In the genomic region with DNA sequence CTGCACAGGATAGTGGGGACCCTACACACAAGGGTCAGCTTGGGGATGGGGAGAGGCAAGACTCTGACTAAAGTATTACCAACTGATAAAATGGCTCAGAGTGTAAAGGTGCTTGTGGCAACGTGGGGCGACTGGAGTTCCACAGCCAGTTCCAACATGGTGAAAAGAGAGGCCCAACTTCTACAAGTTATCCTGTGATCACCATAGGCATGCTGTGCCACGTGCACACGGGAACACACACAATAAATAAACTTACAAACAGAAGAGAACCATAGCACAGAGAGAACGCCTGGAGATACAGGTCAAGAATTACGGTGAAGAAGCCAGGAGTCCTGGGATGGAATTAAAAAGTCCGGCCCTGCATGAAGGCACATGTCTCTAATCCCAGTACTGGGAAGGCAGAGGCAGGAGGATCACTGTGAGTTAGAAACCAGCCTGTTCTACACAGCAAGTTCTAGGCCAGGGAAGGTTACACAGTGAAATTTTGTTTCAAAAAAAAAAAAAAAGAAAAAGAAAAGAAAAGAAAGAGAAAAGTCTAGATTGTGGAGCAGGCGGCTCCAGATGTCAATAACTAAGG, we compare ENCODE assay signal across 8 mouse cellular contexts. TPM values are rescaled to one million over a fixed set of nuclear protein-coding genes. Genes with fewer than 3 reads are reported as not detected.
DNase-seq lines count a peak whose midpoint lies in the region; ATAC-seq and TF ChIP-seq lines count a peak whose summit lies in the region.

No protein-coding gene starts in this region.

- H3K27ac ChIP-seq in heart, adult 2 months = peak overlapping the region; percentile 86
- H3K27ac ChIP-seq in thymus, adult 2 months (ENCODE audit: control insufficient read depth, insufficient read depth, low read length) = 0 out of 2 replicates have a peak overlapping the region, but pooled peaks have one; percentile 22
- peak overlapping the region; percentile 69 for H3K27ac ChIP-seq in liver, embryonic 14.5 days

- intact Hi-C loops in heart, adult 2 months (cut with DNase I) = no loop called here
- intact Hi-C loops in heart, postnatal 10 days (cut with DNase I) = no loop called here

- TF ChIP-seq EP300 in heart, adult 2 months (IDR thresholded peaks at IDR 0.05; ENCODE audit: insufficient read depth, low read depth, low read length) = no peak
- TF ChIP-seq EP300 in liver, embryonic 14.5 days (IDR thresholded peaks at IDR 0.05; ENCODE audit: low read depth) = no peak

- TF ChIP-seq POLR2A in heart, adult 2 months (IDR thresholded peaks at IDR 0.05; ENCODE audit: insufficient read depth, low read depth, low read length) = no peak
- no peak for TF ChIP-seq POLR2A in thymus, adult 2 months (IDR thresholded peaks at IDR 0.05; ENCODE audit: control insufficient read depth, extremely low read depth, insufficient read depth, low read length, poor library complexity)

- peak overlapping the region; percentile 71 for H3K4me3 ChIP-seq in heart, adult 2 months
- H3K4me3 ChIP-seq in thymus, adult 2 months (ENCODE audit: control insufficient read depth, insufficient read depth, low read length) = peak overlapping the region; percentile 67
- peak overlapping the region; percentile 93 to 98 for H3K4me3 ChIP-seq in liver, embryonic 14.5 days (ENCODE audit: insufficient read depth in 1 of 2, low read depth in 2 of 2, low read length in 2 of 2)

- no peak for ATAC-seq in liver, embryonic 14.5 days (ENCODE audit: insufficient read depth)

- 3% methylated on average over 8 of the region's 8 CpGs for WGBS in heart, adult 2 months
- 2% methylated on average over 8 of the region's 8 CpGs for WGBS in thymus, adult 2 months
- WGBS in liver, embryonic 14.5 days (ENCODE audit: insufficient replicate concordance) = 5% methylated on average over 8 of the region's 8 CpGs

- DNase-seq in heart, adult 2 months = no peak
- DNase-seq in heart, postnatal 10 days = no peak
- no peak for DNase-seq in thymus, adult 2 months
- DNase-seq in thymus, postnatal 36 days = no peak
- DNase-seq in liver, embryonic 14.5 days (ENCODE audit: low read depth in 3 of 3, low spot score in 3 of 3) = no peak
- no peak for DNase-seq in left cerebral cortex, adult 8-10 months (ENCODE audit: low spot score in 2 of 2)
- no peak for DNase-seq in ovary, postnatal 10 days (ENCODE audit: low spot score)
- no peak for DNase-seq in adrenal gland, postnatal 25 days

- H3K9ac ChIP-seq in heart, adult 2 months (ENCODE audit: low read depth, low read length) = peak overlapping the region; percentile 74
- H3K9ac ChIP-seq in liver, embryonic 14.5 days (replicated peaks) = peak overlapping the region; percentile 97

- peaks cover 21% of the 10 kb centered on the region for H3K4me1 ChIP-seq in heart, adult 2 months (ENCODE audit: control insufficient read depth, insufficient read depth, low read length)
- H3K4me1 ChIP-seq in thymus, adult 2 months (replicated peaks; ENCODE audit: control insufficient read depth, insufficient read depth, low read length) = peaks cover 42% of the 10 kb centered on the region
- peaks cover 15 to 33% of the 10 kb centered on the region in 2 experiments for H3K4me1 ChIP-seq in liver, embryonic 14.5 days (replicated peaks; ENCODE audit: control insufficient read depth in 2 of 2, insufficient read depth in 2 of 2, low read length in 1 of 2)

- peaks cover 4% of the 10 kb centered on the region for H3K36me3 ChIP-seq in heart, adult 2 months (ENCODE audit: control insufficient read depth, insufficient read depth, low read length)
- H3K36me3 ChIP-seq in thymus, adult 2 months (ENCODE audit: control insufficient read depth, insufficient read depth, low read length) = peaks cover 10% of the 10 kb centered on the region; the same call in 1 of the 2 replicates
- H3K36me3 ChIP-seq in liver, embryonic 14.5 days (replicated peaks; ENCODE audit: control insufficient read depth, insufficient read depth, low read depth) = peaks cover 2% of the 10 kb centered on the region; the same call in 1 of the 2 replicates

- no peak for TF ChIP-seq CTCF in heart, adult 2 months (IDR thresholded peaks at IDR 0.05)
- TF ChIP-seq CTCF in thymus, adult 2 months (IDR thresholded peaks at IDR 0.05; ENCODE audit: borderline replicate concordance, control insufficient read depth, extremely low read depth, insufficient read depth, low read length, poor library complexity) = no peak
- no peak for TF ChIP-seq CTCF in liver, embryonic 14.5 days (IDR thresholded peaks at IDR 0.05; ENCODE audit: low read depth)

- H3K27me3 ChIP-seq in heart, adult 2 months (ENCODE audit: control insufficient read depth, insufficient read depth, low read length) = no peaks in the 10 kb centered on the region
- H3K27me3 ChIP-seq in thymus, adult 2 months (ENCODE audit: control insufficient read depth, insufficient read depth, low read length) = no peaks in the 10 kb centered on the region; the same call in 1 of the 2 replicates
- no peaks in the 10 kb centered on the region for H3K27me3 ChIP-seq in liver, embryonic 14.5 days (ENCODE audit: control insufficient read depth, insufficient read depth, low read length)

- no peaks in the 10 kb centered on the region for H3K9me3 ChIP-seq in liver, embryonic 14.5 days (ENCODE audit: control insufficient read depth, low read length)

- H3K4me2 ChIP-seq in liver, embryonic 14.5 days (ENCODE audit: low read depth) = peak overlapping the region; percentile 97

- peaks cover 2% of the 10 kb centered on the region; the same call in 1 of the 2 replicates for H3K79me2 ChIP-seq in heart, adult 2 months (replicated peaks; ENCODE audit: control insufficient read depth, insufficient read depth, low read length)

RNA-seq across cellular contexts. Expression of gene Cdc37, which starts 0.6 kb away (rescaled TPM):
- 100 to 1,000 TPM; 150 to 162 TPM for total RNA-seq in heart, adult 2 months (2021)
- 62.3 and 96.1 TPM in 2 replicates for polyA plus RNA-seq in heart, adult 2 months (2012; rRNA removed)
- total RNA-seq in heart, postnatal 10 days (2021) = 100 to 1,000 TPM; 167 to 169 TPM
- polyA plus RNA-seq in thymus, adult 2 months (2012; rRNA removed) = 91.1 and 92.5 TPM in 2 replicates
- polyA plus RNA-seq in liver, embryonic 14.5 days (2012; rRNA removed) = 36.8 and 123 TPM in 2 replicates
- 118 and 129 TPM in 2 replicates for polyA plus RNA-seq in liver, embryonic 14.5 days (2014; fragmentation: Nextera tagmentation; extraction: Ambion mirVana)
- 100 to 1,000 TPM; 116 to 150 (median 135) TPM for total RNA-seq in left cerebral cortex, adult 8-10 months (2022)
- 190 and 202 TPM in 2 replicates for total RNA-seq in adrenal gland, postnatal 25 days (2021)

RNA-seq across cellular contexts. Expression of gene Pde4a, which starts 16.3 kb away (rescaled TPM):
- total RNA-seq in heart, adult 2 months (2021) = 10 to 100 TPM; 58.9 to 60.0 TPM
- 57.2 and 68.9 TPM in 2 replicates for polyA plus RNA-seq in heart, adult 2 months (2012; rRNA removed)
- total RNA-seq in heart, postnatal 10 days (2021) = 10 to 100 TPM; 21.3 to 28.2 TPM
- polyA plus RNA-seq in thymus, adult 2 months (2012; rRNA removed) = 6.1 and 6.8 TPM in 2 replicates
- 1.3 and 1.4 TPM in 2 replicates for polyA plus RNA-seq in liver, embryonic 14.5 days (2012; rRNA removed)
- polyA plus RNA-seq in liver, embryonic 14.5 days (2014; fragmentation: Nextera tagmentation; extraction: Ambion mirVana) = 1.1 and 1.4 TPM in 2 replicates
- 10 to 100 TPM; 91.9 to 94.8 (median 93.7) TPM for total RNA-seq in left cerebral cortex, adult 8-10 months (2022)
- total RNA-seq in adrenal gland, postnatal 25 days (2021) = 12.9 and 13.1 TPM in 2 replicates

RNA-seq across cellular contexts. Expression of gene Tyk2, which starts 18.1 kb away (rescaled TPM):
- 1 to 10 TPM; 7.3 to 8.1 TPM for total RNA-seq in heart, adult 2 months (2021)
- 13.5 and 13.7 TPM in 2 replicates for polyA plus RNA-seq in heart, adult 2 months (2012; rRNA removed)
- 1 to 10 TPM; 8.9 to 9.5 TPM for total RNA-seq in heart, postnatal 10 days (2021)
- polyA plus RNA-seq in thymus, adult 2 months (2012; rRNA removed) = 50.7 and 51.1 TPM in 2 replicates
- polyA plus RNA-seq in liver, embryonic 14.5 days (2012; rRNA removed) = 5.7 and 6.2 TPM in 2 replicates
- polyA plus RNA-seq in liver, embryonic 14.5 days (2014; fragmentation: Nextera tagmentation; extraction: Ambion mirVana) = 4.0 and 5.1 TPM in 2 replicates
- 10 to 100 TPM; 11.1 to 14.5 (median 13.3) TPM for total RNA-seq in left cerebral cortex, adult 8-10 months (2022)
- 17.7 and 22.4 TPM in 2 replicates for total RNA-seq in adrenal gland, postnatal 25 days (2021)

RNA-seq across cellular contexts. Expression of gene Raver1, which starts 57.4 kb away (rescaled TPM):
- 10 to 100 TPM; 26.3 to 27.9 TPM for total RNA-seq in heart, adult 2 months (2021)
- polyA plus RNA-seq in heart, adult 2 months (2012; rRNA removed) = 27.4 and 29.1 TPM in 2 replicates
- total RNA-seq in heart, postnatal 10 days (2021) = 10 to 100 TPM; 38.6 to 39.4 TPM
- 229 and 270 TPM in 2 replicates for polyA plus RNA-seq in thymus, adult 2 months (2012; rRNA removed)
- polyA plus RNA-seq in liver, embryonic 14.5 days (2012; rRNA removed) = 21.4 and 23.4 TPM in 2 replicates
- polyA plus RNA-seq in liver, embryonic 14.5 days (2014; fragmentation: Nextera tagmentation; extraction: Ambion mirVana) = 23.4 and 28.4 TPM in 2 replicates
- 10 to 100 TPM; 24.4 to 30.0 (median 26.6) TPM for total RNA-seq in left cerebral cortex, adult 8-10 months (2022)
- total RNA-seq in adrenal gland, postnatal 25 days (2021) = 52.1 and 60.0 TPM in 2 replicates

RNA-seq across cellular contexts. Expression of gene Gm38431, which starts 57.4 kb away (rescaled TPM):
- total RNA-seq in heart, adult 2 months (2021) = under 1 TPM; 0.31 to 0.34 TPM
- polyA plus RNA-seq in heart, adult 2 months (2012; rRNA removed) = 2.0 and 2.3 TPM in 2 replicates
- total RNA-seq in heart, postnatal 10 days (2021) = under 1 TPM; 0.64 to 0.77 TPM
- polyA plus RNA-seq in thymus, adult 2 months (2012; rRNA removed) = 13.5 and 18.0 TPM in 2 replicates
- polyA plus RNA-seq in liver, embryonic 14.5 days (2012; rRNA removed) = 2.4 and 5.6 TPM in 2 replicates
- polyA plus RNA-seq in liver, embryonic 14.5 days (2014; fragmentation: Nextera tagmentation; extraction: Ambion mirVana) = 0.91 and 1.5 TPM in 2 replicates
- 1 to 10 TPM; 1.3 to 2.2 (median 1.6) TPM for total RNA-seq in left cerebral cortex, adult 8-10 months (2022)
- total RNA-seq in adrenal gland, postnatal 25 days (2021) = 2.5 and 9.4 TPM in 2 replicates

Comparison
In these comparisons a context has a peak if more than half of its experiments do, and no peak if none do; other contexts are left out.
1. H3K27ac ChIP-seq: peak in every context shown above with its lines; median percentile 86 in heart, adult 2 months; 69 in liver, embryonic 14.5 days; 22 in thymus, adult 2 months.